Mouse (Mus musculus) left cerebral cortex, postnatal 14 days (tissue): Measurements from ENCODE around the gene Sgsm3. TPM values are rescaled to one million over a fixed set of nuclear protein-coding genes. Genes with fewer than 3 reads are reported as not detected.
"Not testable (repeated sequence)": the region's sequence is repeated elsewhere in the genome, so short reads cannot be mapped to it uniquely, and the experiment has no call there.

ENCODE experiments used
- DNase-seq, 2 experiments: peaks; one replicate each; pipeline ENCODE4 v3.0.0; 2021 to 2022; ENCODE audit warnings: low spot score in 2 of 2, mixed read lengths in 1 of 2
- intact Hi-C: fragments of 180-260 bp; cut with DNase I; formaldehyde crosslinking; loops from one replicate; pipeline ENCODE4 v1.15.1; 2025
- long read RNA-seq, 2 experiments: library from polyadenylated mRNA; stranded (forward); transcript quantifications; one replicate each; pipeline ENCODE4 v2.0.0; 2021
- total RNA-seq, 2 experiments: library from RNA; stranded (reverse); gene quantifications; 2 replicates each; pipeline ENCODE4 v1.2.3; 2021

Sgsm3 gene
- total RNA-seq, result 100 to 1,000 TPM in 1 of 2 experiments, 10 to 100 TPM in 1; 82.2 to 100 TPM
- long read RNA-seq, experiment 1, transcript Sgsm3-208 (22 exons, 2,997 nt), result major isoform, 71 of 104 reads
- long read RNA-seq, experiment 1, partial matches to known transcripts, result 7 of 104 reads
- long read RNA-seq, experiment 1, other reads (novel, unspliced or antisense), result 26 of 104 reads
- long read RNA-seq, experiment 2, transcript Sgsm3-208 (22 exons, 2,997 nt), result major isoform, 68 of 108 reads
- long read RNA-seq, experiment 2, partial matches to known transcripts, result 6 of 108 reads
- long read RNA-seq, experiment 2, other reads (novel, unspliced or antisense), result 34 of 108 reads

DNA sequence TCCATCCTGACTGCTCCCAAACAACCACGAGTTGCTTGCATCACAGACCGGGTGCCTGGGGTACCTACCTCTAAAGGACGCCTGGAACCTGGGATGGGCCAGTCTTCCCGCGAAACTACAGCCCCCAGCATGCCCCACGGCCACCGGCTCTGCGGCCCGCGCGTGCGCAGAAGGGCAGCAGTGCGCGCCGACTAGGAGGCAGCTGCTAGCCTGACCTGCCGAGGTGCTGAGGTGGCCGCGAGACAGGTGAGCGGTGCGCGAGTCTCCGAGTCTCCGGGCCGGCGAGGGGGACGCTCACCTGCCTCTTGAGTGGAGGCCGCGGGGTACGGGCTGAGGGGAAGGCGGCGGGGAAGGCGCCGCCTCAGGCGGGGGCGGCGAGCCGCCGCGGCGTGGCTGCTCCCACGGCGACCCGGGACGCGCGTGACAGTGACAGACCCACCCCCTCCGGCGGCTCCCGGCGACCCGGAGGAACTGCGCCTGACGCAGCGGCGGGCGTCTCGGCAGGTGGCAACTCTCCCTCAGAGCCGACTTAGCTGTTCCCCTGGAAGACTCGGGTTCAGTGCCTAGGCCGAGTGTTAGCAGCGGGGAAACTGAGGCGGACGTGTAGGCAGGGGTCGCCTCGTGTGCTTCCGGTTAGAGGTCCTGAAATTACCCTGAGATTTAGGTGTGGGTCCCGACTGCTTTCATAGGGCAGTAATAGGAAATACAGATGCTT is at the start of gene Sgsm3:
Gene Sgsm3, plus strand, starts transcription at position 146 of the 715 bp plus-strand sequence.
- intact Hi-C loops, result no loop called here
- DNase-seq, result peak; percentile 69 to 86

DNA sequence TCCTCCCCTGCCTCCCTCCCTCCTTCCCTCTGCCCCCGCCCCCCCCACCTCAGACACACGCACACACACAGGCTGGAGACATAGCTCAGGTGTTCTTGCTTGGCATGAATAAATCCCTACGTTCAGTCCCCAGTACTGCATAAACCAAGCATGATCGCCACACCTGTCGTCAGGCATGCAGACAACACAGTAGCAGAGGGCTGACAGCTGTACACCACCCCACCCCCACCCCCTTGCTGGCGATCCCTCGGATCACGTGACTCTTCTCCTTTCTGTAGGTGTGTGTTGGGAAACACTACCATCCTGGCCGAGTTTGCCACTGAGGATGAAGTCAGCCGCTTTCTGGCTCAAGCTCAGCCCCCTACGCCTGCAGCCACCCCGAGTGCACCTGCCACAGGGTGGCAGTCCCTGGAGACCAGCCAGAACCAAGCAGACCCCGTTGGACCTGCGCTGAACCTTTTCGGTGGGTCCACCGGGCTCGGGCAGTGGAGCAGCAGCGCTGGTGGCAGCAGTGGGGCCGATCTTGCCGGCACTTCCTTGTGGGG is 48.7 kb upstream of the Sgsm3 start:
- intact Hi-C loops, result no loop called here

DNA sequence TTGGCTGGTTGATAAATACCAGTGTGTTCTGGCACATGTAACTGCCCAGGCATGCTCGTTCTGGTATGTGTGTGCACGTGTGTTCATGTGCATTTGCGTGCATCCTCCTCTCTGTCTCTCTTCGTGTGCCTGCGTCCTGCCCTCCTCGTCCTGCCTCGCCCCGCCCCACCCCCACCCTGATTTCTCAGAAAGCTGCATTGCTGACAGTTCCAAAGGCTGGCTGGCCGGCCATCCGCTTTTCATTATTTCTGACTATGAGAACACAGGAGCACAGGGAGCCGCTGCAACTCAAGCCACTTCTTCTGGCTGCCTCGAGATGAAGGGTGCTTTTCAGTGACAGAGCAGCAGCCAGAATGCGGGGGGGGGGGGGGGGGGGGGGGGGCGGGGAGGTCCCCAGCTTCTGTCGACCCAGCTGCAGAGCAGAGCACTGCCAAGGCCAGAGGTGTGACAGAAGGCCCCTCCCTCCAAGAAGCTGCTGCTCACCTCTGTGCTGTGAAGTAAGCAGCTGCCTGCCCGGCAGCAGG is 47.5 kb upstream of the Sgsm3 start:
- no peak for DNase-seq
- intact Hi-C loops, result no loop called here

More for the DNA sequence above, 48.7 kb upstream of the Sgsm3 start:
- no peak for DNase-seq

DNA sequence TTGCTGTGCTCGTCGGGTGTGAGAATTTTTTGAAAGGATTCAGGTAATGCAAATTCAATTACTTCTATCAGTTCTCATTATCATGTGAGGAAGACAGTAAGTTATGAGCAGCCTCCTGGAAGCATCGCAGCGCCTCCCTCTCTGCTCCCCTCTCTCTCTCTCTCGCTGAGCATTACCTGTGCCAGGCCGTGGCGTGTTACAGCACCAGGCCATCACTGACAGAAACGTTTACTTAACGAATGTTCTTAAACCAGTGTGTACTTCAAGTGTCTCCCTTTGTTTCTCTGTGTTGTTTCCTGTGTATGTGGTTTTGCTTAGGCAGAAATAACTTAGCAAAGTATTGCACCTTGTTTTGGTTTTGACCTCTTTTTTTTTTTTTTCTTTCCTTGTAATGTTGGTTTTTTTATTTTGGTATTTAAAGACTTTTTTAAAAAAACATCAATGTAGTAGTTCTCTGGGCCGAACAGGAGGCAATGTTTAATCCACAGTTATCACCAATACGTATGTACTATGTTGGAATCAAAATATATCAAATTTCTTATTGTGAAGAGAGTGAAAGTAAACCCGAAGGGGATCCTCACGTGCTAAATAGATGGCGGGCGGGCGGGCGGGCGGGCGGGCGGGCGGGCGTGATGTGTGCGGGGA is 46.8 kb upstream of the Sgsm3 start:
- intact Hi-C loops, DNase-seq: not testable (repeated sequence)

- intact Hi-C loops, result no loop called here
These were observed 46.1 kb upstream of the Sgsm3 start for GRCm38 (mm10) chr15:80931345-80931960.

DNA sequence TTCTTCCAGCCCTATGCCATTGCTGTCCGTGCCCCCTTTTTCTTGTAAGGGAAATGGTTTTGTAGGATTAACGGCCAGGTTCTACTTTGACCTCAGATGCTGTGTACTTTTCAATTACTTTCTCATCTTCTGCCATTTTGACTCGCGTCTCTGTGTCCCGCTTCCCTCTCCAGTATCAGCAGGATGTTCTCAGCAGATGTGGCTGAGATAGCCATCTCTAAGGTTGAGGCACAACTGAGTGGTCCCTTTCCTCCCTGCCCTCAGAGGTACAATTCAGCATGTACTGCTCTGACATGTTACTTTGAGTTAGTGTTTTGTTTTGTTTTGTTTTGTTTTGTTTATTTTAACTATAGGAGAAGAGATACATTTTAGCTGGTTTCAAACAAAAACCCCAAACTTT is 42.7 kb upstream of the Sgsm3 start:
- no peak for DNase-seq
- intact Hi-C loops, result no loop called here

More at GRCm38 (mm10) chr15:80931345-80931960, 46.1 kb upstream of the Sgsm3 start:
- no peak for DNase-seq

- intact Hi-C loops, result no loop called here
- no peak for DNase-seq
These were observed 40.9 kb upstream of the Sgsm3 start for GRCm38 (mm10) chr15:80936686-80937085.

GRCm38 (mm10) chr15:80938615-80939014 is 39.0 kb upstream of the Sgsm3 start:
- intact Hi-C loops, result no loop called here
- no peak for DNase-seq

- intact Hi-C loops, result no loop called here
- DNase-seq, result no peak
These were observed 38.2 kb upstream of the Sgsm3 start for GRCm38 (mm10) chr15:80939401-80939800.

GRCm38 (mm10) chr15:80941468-80942040 is 36.0 kb upstream of the Sgsm3 start:
- intact Hi-C loops, result no loop called here
- DNase-seq, result no peak

DNA sequence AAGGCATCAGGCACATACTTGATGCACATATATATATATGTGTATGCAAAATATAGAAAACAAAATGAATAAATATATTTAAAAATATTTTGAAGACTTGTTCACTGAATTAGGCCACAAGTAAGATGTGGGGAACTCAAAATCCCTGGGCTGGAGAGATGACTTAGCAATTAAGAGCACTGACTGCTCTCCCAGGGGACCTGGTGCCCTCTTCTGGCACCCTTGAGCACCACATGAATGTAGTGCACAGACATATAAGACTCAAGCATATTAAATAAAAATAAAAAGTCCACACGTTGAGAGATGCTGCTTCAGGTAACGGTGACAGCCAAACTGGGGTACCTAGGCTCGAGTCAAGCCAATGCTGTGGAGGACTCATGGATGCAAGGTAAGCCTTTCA is 31.7 kb upstream of the Sgsm3 start:
- intact Hi-C loops, result loop anchor here (2.0 kb wide), 1 partner anchor 239 kb away; no protein-coding TSS in a partner anchor
- peak; percentile 35 to 59 for DNase-seq

DNA sequence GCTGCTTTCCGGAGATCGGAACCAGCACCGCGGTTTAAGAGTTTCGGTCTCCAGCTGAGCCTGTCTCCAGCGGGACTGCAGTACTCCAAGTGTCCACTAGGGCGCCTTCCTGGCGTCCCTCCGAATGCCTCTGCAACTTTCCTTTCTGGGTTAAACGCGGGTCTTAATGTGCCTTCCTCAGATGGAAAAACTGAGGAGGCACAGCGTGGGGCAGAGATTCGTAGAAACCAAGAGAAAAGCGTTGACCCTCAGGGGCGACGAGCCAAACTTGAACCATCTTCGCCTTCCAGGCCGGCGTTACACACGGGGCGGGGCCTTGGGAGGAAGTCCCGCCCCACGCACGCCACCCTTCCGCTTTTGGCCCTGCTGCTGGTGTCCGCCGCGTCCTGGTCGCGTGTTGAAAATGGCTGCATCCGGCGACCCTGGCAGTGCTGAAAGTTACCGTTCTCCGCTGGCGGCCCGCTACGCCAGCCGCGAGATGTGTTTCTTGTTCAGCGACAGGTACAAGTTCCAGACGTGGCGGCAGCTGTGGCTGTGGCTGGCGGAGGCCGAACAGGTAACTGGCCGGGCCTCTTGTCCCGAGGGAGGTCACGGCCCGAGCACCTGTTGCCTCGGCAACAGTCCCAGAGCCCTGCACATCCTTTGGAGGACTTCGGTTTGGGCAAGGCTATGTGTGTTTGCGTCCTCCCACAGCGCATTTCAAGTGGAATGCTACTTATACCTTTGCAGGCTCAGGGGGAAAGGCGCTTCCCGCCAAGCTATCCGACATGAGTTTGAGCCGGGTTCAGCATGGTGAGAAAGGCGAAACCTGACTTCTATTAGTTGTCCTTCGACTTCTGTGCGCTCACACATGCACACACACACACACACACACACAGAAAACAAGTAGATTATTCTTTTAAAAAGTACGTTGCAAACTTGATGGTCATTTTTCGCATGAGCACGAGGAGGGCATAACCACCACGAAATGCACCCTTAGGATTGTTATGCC is 29.1 kb upstream of the Sgsm3 start, which contains the start of gene Adsl:
Gene Adsl, plus strand, starts transcription at position 346 of the 991 bp plus-strand sequence.
- intact Hi-C loops, result no loop called here
- DNase-seq, result peak; percentile 82 to 87

- intact Hi-C loops, result no loop called here
- no peak for DNase-seq
These were observed 28.1 kb upstream of the Sgsm3 start for GRCm38 (mm10) chr15:80949431-80949830.

DNA sequence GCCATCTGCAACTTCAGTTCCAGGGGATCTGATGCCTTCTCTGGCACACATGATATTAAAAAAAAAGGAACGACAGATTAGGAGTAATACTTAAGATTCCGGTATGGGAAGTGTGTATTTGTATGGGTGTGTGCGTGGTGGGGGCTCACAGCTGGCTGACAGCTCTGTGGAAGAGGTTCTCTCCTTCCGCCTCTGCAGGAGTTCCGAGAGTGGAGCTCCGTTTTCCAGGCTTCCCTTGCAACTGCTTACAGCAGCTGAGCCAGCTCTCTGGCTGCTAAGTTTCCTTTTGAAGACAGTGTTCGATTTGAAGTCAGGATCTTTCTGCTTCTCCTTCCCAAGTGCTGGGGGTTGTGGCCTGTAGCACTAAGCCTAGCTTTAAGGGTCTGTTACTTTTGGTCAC is 27.5 kb upstream of the Sgsm3 start:
- DNase-seq, result no peak

DNA sequence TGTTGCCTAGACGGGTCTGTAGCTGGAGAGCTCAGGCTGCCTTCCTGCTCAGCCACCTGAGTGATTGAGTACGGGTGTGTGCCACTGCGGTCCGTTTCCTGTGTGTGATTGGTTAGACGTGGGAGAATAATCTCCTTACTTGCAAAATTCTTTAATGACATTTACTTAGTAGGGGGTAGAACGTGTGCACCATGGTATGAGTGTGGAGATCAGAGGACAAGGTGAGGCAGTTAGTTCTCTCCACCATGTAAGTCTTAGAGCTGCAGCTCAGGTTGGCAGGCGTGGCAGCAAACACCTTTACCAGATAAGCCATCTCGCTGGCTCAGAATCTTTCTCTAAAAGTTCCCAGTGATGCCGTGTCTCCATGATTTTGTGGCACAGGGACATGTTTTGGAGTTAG is 23.6 kb upstream of the Sgsm3 start:
- intact Hi-C loops, result no loop called here
- DNase-seq, result no peak

More for the DNA sequence above, 27.5 kb upstream of the Sgsm3 start:
- intact Hi-C loops, result no loop called here

- intact Hi-C loops, result no loop called here
- no peak for DNase-seq
These were observed 22.7 kb upstream of the Sgsm3 start for GRCm38 (mm10) chr15:80954861-80955260.

DNA sequence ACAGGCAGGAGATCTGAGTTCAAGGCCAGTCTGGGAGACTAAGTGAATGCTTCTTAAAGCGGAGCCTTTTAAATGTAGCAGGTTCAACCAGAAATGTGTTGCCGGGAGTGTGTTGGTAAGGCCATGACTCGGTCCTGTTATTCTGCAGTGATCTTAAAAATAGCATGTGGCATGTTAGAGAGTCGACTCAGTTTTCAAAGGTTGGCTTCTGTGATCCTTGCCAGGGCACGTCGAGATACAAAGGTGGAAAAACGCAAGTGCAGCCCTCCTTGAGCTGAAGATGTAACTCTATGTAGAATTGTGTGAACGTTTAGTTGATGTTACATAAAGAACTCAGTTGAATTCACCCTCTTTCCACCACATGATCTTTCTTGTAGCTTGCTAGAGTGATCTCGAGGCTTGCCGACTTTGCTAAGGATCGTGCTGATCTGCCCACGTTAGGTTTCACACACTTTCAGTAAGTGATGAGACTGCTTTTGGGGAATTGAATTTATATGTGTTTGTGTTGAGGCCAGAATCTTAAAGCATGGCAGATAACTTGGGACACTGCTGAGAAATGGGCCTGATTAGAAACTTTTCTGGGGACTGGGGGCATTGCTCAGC is 21.6 kb upstream of the Sgsm3 start:
- intact Hi-C loops, result no loop called here
- peak in 1 of 2 experiments; percentile 26 for DNase-seq
